Mouse (Mus musculus): ENCODE results near the gene Got2. TPM values are rescaled to one million over a fixed set of nuclear protein-coding genes. Genes with fewer than 3 reads are reported as not detected.
"Not testable (repeated sequence)": the region's sequence is repeated elsewhere in the genome, so short reads cannot be mapped to it uniquely, and the experiment has no call there.

Got2 gene
- polyA plus RNA-seq, 2 experiments = 60.2 to 101 TPM

DNA sequence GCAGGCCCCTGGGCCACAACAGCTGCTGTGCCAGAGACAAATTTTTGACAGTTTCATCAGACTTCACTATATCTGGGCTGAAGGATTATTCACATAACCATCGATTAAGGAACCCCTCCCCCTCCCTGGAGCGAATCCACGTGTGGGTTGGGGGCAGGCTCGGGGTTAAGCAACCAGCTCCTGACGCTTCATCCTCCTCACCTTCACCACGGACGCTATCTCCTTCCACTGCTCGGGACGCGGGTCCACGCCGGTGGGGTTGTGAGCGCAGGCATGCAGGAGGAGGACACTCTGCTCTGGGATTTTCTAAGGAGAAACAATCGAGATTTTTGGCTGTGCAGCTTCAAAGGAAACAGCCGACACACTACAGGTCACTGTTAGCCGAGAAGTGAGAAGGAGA, 16.7 kb downstream of the Got2 start:
- 94% methylated on average over 16 of the region's 16 CpGs for WGBS
- TF ChIP-seq POLR2A (IDR thresholded peaks at IDR 0.05; ENCODE audit: borderline replicate concordance, extremely low read depth, insufficient read depth, insufficient read length) = no peak
- Histone ChIP-seq H3K36me3 (ENCODE audit: control insufficient read depth, insufficient read depth, low read length) (peaks cover 92% of the 10 kb centered on the region), H3K4me3 (replicated peaks; ENCODE audit: low read length) (no peak overlapping the region), H3K27ac (replicated peaks; ENCODE audit: low read depth, low read length) (no peak overlapping the region), H3K9ac (ENCODE audit: low read depth, low read length, severe bottlenecking) (no peak overlapping the region), H3K9me3 (ENCODE audit: control insufficient read depth, low read length) (no peaks in the 10 kb centered on the region), H3K27me3 (ENCODE audit: control insufficient read depth, insufficient read depth, low read length) (no peaks in the 10 kb centered on the region), H3K4me1 (ENCODE audit: control insufficient read depth, insufficient read depth, low read length) (no peaks in the 10 kb centered on the region), H3K4me2 (replicated peaks; ENCODE audit: low read depth, low read length, severe bottlenecking) (no peak overlapping the region)
- ATAC-seq (ENCODE audit: low FRiP score, low read depth) = no peak
- DNase-seq (ENCODE audit: low spot score) = no peak

DNA sequence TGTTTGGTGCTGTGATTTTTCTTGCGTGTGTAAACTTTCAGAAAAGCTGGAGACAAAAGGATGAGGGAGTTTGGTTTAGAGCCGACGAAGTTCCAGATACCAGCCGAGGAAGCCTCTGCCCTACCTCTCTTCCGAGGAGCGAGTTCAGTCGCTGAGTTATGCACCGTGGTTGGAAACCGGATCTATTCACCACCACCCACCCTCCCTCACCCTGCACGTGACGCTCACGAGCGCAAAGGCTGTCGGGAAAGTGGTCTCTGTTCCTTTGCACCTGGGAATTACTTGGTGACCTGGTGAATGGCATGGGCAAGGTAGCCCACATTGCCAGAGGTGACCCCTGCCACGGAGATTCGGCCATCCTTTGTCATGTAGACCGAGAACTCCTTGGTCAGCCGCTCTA, 23.5 kb downstream of the Got2 start:
- peaks cover 45% of the 10 kb centered on the region for H3K36me3 ChIP-seq (ENCODE audit: control insufficient read depth, insufficient read depth, low read length)
- 93% methylated on average over 17 of the region's 18 CpGs for WGBS
- not testable (repeated sequence) for H3K9ac ChIP-seq (ENCODE audit: low read depth, low read length, severe bottlenecking)

DNA sequence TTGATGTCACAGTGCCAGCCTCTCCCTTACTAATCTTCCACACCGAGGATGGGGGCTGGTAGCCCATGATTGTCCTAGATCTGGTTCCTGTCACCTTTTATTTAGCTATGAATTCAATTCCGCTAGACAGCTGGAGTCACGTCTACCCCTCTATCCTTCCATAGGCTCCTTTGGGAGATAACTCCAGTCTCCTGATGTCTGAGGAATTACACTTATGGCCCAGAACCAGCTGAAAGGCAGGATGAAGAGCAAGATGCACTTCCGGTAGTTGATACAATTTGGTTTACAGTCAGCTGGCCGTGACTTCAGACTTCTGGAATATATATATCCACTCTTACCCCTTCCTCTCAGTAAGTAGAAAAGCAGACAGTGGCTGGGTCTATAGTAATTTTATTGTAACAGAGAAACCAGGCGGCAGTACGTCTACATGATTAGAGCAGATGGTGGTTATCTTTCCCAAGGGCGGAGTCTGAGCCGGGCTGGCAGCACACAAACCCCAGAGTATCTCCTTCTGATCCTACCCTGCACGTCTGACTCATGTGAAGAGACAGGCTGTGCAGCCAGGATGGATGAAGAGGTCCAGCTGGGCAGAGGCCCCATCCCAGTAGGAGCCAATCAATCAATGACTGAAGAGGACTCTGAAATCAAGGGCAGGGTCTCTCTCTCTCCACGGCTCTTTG, 24.4 kb downstream of the Got2 start:
- H3K9me3 ChIP-seq (ENCODE audit: control insufficient read depth, low read length); H3K27ac ChIP-seq (replicated peaks; ENCODE audit: low read depth, low read length); H3K4me3 ChIP-seq (replicated peaks; ENCODE audit: low read length); H3K4me2 ChIP-seq (replicated peaks; ENCODE audit: low read depth, low read length, severe bottlenecking); DNase-seq (ENCODE audit: low spot score); H3K27me3 ChIP-seq (ENCODE audit: control insufficient read depth, insufficient read depth, low read length); H3K4me1 ChIP-seq (ENCODE audit: control insufficient read depth, insufficient read depth, low read length); H3K9ac ChIP-seq (ENCODE audit: low read depth, low read length, severe bottlenecking); ATAC-seq (ENCODE audit: low FRiP score, low read depth): not testable (repeated sequence)
- H3K36me3 ChIP-seq (ENCODE audit: control insufficient read depth, insufficient read depth, low read length) = peaks cover 36% of the 10 kb centered on the region
- WGBS = 88% methylated on average over 9 of the region's 11 CpGs

More for the DNA sequence above, 23.5 kb downstream of the Got2 start:
- H3K27ac ChIP-seq (replicated peaks; ENCODE audit: low read depth, low read length); DNase-seq (ENCODE audit: low spot score); H3K9me3 ChIP-seq (ENCODE audit: control insufficient read depth, low read length); ATAC-seq (ENCODE audit: low FRiP score, low read depth); H3K4me1 ChIP-seq (ENCODE audit: control insufficient read depth, insufficient read depth, low read length); H3K4me3 ChIP-seq (replicated peaks; ENCODE audit: low read length); H3K27me3 ChIP-seq (ENCODE audit: control insufficient read depth, insufficient read depth, low read length); H3K4me2 ChIP-seq (replicated peaks; ENCODE audit: low read depth, low read length, severe bottlenecking): not testable (repeated sequence)

DNA sequence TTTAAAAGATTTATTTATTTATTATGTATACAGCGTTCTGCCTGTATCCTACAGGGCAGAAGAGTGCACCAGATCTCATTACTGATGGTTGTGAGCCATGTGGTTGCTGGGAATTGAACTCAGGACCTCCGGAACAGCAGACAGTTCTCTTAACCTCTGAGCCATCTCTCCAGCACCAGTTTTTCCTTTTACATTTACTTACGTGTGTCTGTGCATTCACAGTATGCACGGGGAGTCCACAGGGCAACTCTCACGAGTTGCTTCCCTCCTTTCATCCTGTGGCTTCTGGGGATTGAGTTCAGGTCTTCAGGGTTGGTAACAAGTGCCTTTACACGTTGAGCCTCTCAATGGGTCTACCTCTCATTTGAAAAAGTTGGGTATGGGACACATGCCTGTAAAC, 34.2 kb downstream of the Got2 start:
- DNase-seq (ENCODE audit: low spot score) (no peak), ATAC-seq (ENCODE audit: low FRiP score, low read depth) (no peak)
- Histone ChIP-seq H3K27ac (replicated peaks; ENCODE audit: low read depth, low read length) (no peak overlapping the region), H3K36me3 (ENCODE audit: control insufficient read depth, insufficient read depth, low read length) (no peaks in the 10 kb centered on the region), H3K27me3 (ENCODE audit: control insufficient read depth, insufficient read depth, low read length) (no peaks in the 10 kb centered on the region), H3K4me3 (replicated peaks; ENCODE audit: low read length) (no peak overlapping the region), H3K9ac (ENCODE audit: low read depth, low read length, severe bottlenecking) (no peak overlapping the region), H3K4me2 (replicated peaks; ENCODE audit: low read depth, low read length, severe bottlenecking) (no peak overlapping the region), H3K4me1 (ENCODE audit: control insufficient read depth, insufficient read depth, low read length) (peaks cover 7% of the 10 kb centered on the region; the same call in 1 of the 2 replicates), H3K9me3 (ENCODE audit: control insufficient read depth, low read length) (no peaks in the 10 kb centered on the region)
- no peak for TF ChIP-seq POLR2A (IDR thresholded peaks at IDR 0.05; ENCODE audit: borderline replicate concordance, extremely low read depth, insufficient read depth, insufficient read length)
- WGBS = 87% methylated on average over 6 of the region's 6 CpGs

DNA sequence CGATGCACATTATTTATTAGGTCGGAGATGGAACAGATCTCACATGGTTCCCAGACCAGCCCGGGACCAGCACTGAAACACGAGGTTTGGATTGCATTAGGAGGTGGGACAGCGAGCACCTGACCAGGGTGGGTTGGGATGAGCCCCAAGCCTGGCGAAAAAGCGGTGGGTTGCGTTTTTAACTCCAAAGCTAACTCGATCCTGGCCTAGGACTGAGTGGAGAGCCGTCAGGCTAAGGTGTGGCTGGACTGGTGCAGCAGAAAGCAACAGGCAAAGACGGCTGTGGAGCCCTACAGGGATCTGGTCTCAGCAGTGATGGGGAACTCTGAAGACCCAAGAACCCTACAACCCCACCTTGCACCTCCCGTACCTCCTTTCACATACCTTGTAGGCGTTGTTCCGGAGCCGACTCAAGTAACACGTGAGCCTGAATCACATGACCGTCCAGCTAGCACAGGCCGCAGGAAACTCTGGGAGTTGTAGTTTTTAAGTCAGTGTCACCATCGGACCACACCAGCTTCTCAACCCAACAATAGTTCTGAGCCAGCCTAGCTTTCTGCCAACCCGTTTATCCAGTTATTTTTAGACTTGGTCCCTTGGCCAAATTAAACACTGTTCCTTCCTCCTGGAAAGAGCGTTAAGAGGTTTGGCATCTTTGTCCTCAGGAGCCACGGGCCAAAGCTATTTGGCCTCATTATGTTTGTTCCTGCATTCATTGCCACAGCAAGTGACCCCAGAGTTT, 35.1 kb downstream of the Got2 start, which contains the start of gene Slc38a7:
TSS of gene Slc38a7 (minus strand) at position 438 of the 742 bp plus-strand sequence.
- Histone ChIP-seq H3K36me3 (ENCODE audit: control insufficient read depth, insufficient read depth, low read length) (peaks cover 2% of the 10 kb centered on the region), H3K4me1 (ENCODE audit: control insufficient read depth, insufficient read depth, low read length) (peaks cover 7% of the 10 kb centered on the region; the same call in 1 of the 2 replicates), H3K27ac (replicated peaks; ENCODE audit: low read depth, low read length) (no peak within 1 kb of the TSS), H3K4me2 (replicated peaks; ENCODE audit: low read depth, low read length, severe bottlenecking) (peak within 1 kb of the TSS; percentile 67), H3K27me3 (ENCODE audit: control insufficient read depth, insufficient read depth, low read length) (no peaks in the 10 kb centered on the region), H3K4me3 (replicated peaks; ENCODE audit: low read length) (peak within 1 kb of the TSS; percentile 64), H3K9ac (ENCODE audit: low read depth, low read length, severe bottlenecking) (peak within 1 kb of the TSS; percentile 74), H3K9me3 (ENCODE audit: control insufficient read depth, low read length) (no peaks in the 10 kb centered on the region)
- DNase-seq (ENCODE audit: low spot score) (peak; percentile 86), ATAC-seq (ENCODE audit: low FRiP score, low read depth) (peak; percentile 97)
- TF ChIP-seq POLR2A (IDR thresholded peaks at IDR 0.05; ENCODE audit: borderline replicate concordance, extremely low read depth, insufficient read depth, insufficient read length) = 0 out of 2 replicates have a peak, but pooled peaks have one; percentile 12
- WGBS = 21% methylated on average over 22 of the region's 22 CpGs
